Mouse (Mus musculus) urinary bladder, postnatal 25 days (tissue): ENCODE data around the gene Nktr.

Experiments used
- DNase-seq: peaks from one replicate; pipeline ENCODE4 v3.0.0; 2022; ENCODE audit warnings: low spot score

The Nktr gene

GRCm38 (mm10) chr9:121761787-121762186, 42.8 kb downstream of the Nktr start:
- DNase-seq = no peak

- DNase-seq = no peak
These were observed 43.3 kb downstream of the Nktr start for GRCm38 (mm10) chr9:121762248-121762647.

GRCm38 (mm10) chr9:121762761-121763160, 43.8 kb downstream of the Nktr start:
- no peak for DNase-seq

GRCm38 (mm10) chr9:121763716-121764115, 44.7 kb downstream of the Nktr start:
- DNase-seq = no peak

- no peak for DNase-seq
These were observed 46.3 kb downstream of the Nktr start for GRCm38 (mm10) chr9:121765166-121765855.

GRCm38 (mm10) chr9:121772412-121772811, 53.4 kb downstream of the Nktr start:
- DNase-seq = no peak

GRCm38 (mm10) chr9:121775951-121776350, 57.0 kb downstream of the Nktr start:
- no peak for DNase-seq

- no peak for DNase-seq
These were observed 57.5 kb downstream of the Nktr start for GRCm38 (mm10) chr9:121776511-121776910.

- DNase-seq = no peak
These were observed 58.6 kb downstream of the Nktr start, which contains the start of gene Klhl40 for GRCm38 (mm10) chr9:121777484-121778065. Gene Klhl40, plus strand, starts transcription at chr9:121777607.

GRCm38 (mm10) chr9:121778066-121778624, 59.2 kb downstream of the Nktr start:
- DNase-seq = no peak

- no peak for DNase-seq
These were observed 65.8 kb downstream of the Nktr start for GRCm38 (mm10) chr9:121784801-121785200.

- DNase-seq = no peak
These were observed 66.3 kb downstream of the Nktr start for GRCm38 (mm10) chr9:121785261-121785660.

GRCm38 (mm10) chr9:121786359-121786758, 67.4 kb downstream of the Nktr start:
- DNase-seq = no peak

GRCm38 (mm10) chr9:121791206-121791605, 72.2 kb downstream of the Nktr start:
- DNase-seq = peak; percentile 61

GRCm38 (mm10) chr9:121791757-121792521, 73.0 kb downstream of the Nktr start, which contains the start of gene Hhatl:
Gene Hhatl, minus strand, starts transcription at chr9:121792507.
- DNase-seq = no peak

GRCm38 (mm10) chr9:121794972-121795539, 76.1 kb downstream of the Nktr start:
- DNase-seq = no peak

- DNase-seq = peak; percentile 11
These were observed 78.8 kb downstream of the Nktr start for GRCm38 (mm10) chr9:121797722-121798121.

- DNase-seq = no peak
These were observed 80.0 kb downstream of the Nktr start for GRCm38 (mm10) chr9:121798887-121799520.

GRCm38 (mm10) chr9:121802747-121803146, 83.8 kb downstream of the Nktr start:
- DNase-seq = no peak
